Mouse (Mus musculus): ENCODE measurements around the gene Bcor.

Bcor gene

GRCm38 (mm10) chrX:12127106-12127670 lies 33.0 kb downstream of the Bcor start:
- no peak for DNase-seq (ENCODE audit: low spot score)

GRCm38 (mm10) chrX:12126408-12127105 lies 33.6 kb downstream of the Bcor start:
- DNase-seq (ENCODE audit: low spot score) = no peak

GRCm38 (mm10) chrX:12124571-12124970 lies 35.6 kb downstream of the Bcor start:
- DNase-seq (ENCODE audit: low spot score) = no peak

GRCm38 (mm10) chrX:12123687-12124087 lies 36.5 kb downstream of the Bcor start:
- no peak for DNase-seq (ENCODE audit: low spot score)

GRCm38 (mm10) chrX:12122594-12123331 lies 37.4 kb downstream of the Bcor start:
- peak; percentile 5 for DNase-seq (ENCODE audit: low spot score)

- DNase-seq (ENCODE audit: low spot score) = no peak
These were observed 40.7 kb downstream of the Bcor start for GRCm38 (mm10) chrX:12119476-12119875.

GRCm38 (mm10) chrX:12116128-12116527 lies 44.0 kb downstream of the Bcor start:
- DNase-seq (ENCODE audit: low spot score) = no peak

GRCm38 (mm10) chrX:12112166-12112565 lies 48.0 kb downstream of the Bcor start:
- DNase-seq (ENCODE audit: low spot score) = no peak

- no peak for DNase-seq (ENCODE audit: low spot score)
These were observed 49.6 kb downstream of the Bcor start for GRCm38 (mm10) chrX:12110518-12110917.

GRCm38 (mm10) chrX:12105358-12105757 lies 54.8 kb downstream of the Bcor start:
- no peak for DNase-seq (ENCODE audit: low spot score)

GRCm38 (mm10) chrX:12096783-12097526 lies 63.2 kb downstream of the Bcor start:
- DNase-seq (ENCODE audit: low spot score) = no peak

- DNase-seq (ENCODE audit: low spot score) = no peak
These were observed 66.8 kb downstream of the Bcor start for GRCm38 (mm10) chrX:12093371-12093770.

- peak; percentile 37 for DNase-seq (ENCODE audit: low spot score)
These were observed 68.6 kb downstream of the Bcor start for GRCm38 (mm10) chrX:12091431-12092061.

GRCm38 (mm10) chrX:12090871-12091404 lies 69.2 kb downstream of the Bcor start:
- DNase-seq (ENCODE audit: low spot score) = peak; percentile 79

GRCm38 (mm10) chrX:12090151-12090870 lies 69.8 kb downstream of the Bcor start:
- DNase-seq (ENCODE audit: low spot score) = no peak

- DNase-seq (ENCODE audit: low spot score) = peak; percentile 51
These were observed 70.6 kb downstream of the Bcor start for GRCm38 (mm10) chrX:12089353-12090081.

GRCm38 (mm10) chrX:12089027-12089340 lies 71.2 kb downstream of the Bcor start:
- DNase-seq (ENCODE audit: low spot score) = no peak

- DNase-seq (ENCODE audit: low spot score) = peak; percentile 73
These were observed 71.7 kb downstream of the Bcor start for GRCm38 (mm10) chrX:12088301-12089026.

- DNase-seq (ENCODE audit: low spot score) = no peak
These were observed 72.4 kb downstream of the Bcor start for GRCm38 (mm10) chrX:12087511-12088300.

All from ovary, adult 18-20 months (tissue).